Mouse (Mus musculus) kidney, adult 2 months (tissue): ENCODE results near the gene Phf6.

Experiments used
- CTCF ChIP-seq: fragments of 200-500 bp; conservative IDR thresholded peaks from 2 replicates; pipeline ENCODE4 v1.5.1; 2011; ENCODE audit warnings: low read depth, mild to moderate bottlenecking, control low read depth, low read length, moderate library complexity, mixed read lengths; ENCODE audit not compliant: insufficient read depth, insufficient read length
- POLR2A ChIP-seq: fragments of 200-500 bp; IDR thresholded peaks from one replicate; pipeline ENCODE4 v1.6.1; 2011; ENCODE audit warnings: low read depth, low read length, control low read depth

DNA sequence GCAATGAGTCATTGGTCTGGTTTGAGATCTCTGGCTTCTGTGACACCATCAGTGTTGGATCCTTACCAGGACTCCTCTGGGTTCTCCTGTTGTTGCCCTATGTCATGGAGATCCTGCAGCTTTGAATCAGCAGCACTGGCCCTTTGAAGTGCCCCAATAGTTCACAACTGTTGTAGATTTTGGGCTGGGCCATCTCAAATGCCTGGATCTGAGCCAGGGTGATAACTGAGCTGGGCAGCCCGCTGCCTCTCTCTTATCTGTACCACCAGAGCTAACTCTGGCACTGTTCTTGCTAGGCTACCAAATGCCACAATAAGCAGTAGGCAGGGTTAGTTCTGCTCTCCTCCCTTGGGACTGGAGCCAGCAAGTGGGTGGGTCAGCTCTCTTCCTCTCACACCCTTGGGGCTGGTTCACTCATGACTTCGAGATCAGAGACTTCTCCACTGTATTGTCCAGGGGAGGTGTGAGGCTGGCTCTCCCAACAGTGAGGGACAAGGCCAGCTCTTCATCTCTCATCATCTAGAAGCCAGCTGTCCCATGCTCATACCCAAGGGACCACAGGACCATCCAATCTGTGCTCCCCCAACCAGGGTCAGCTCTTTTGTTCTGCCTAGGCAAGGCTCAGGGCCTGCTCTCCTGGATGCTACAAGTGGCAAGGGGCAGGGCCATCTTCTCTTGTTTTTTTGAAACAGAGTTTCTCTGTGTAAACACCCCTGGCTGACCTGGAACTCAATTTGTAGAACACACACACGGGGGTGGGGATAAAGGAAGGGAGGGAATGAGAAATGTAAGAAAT, 59.3 kb downstream of the Phf6 start:
- TF ChIP-seq CTCF (no peak), POLR2A (no peak)
